Mouse (Mus musculus) forebrain, embryonic 12.5 days (tissue): ENCODE results near the gene Tnfsf9. TPM values are rescaled to one million over a fixed set of nuclear protein-coding genes. Genes with fewer than 3 reads are reported as not detected.

Experiments
- ATAC-seq: fragments of 200-750 bp; cut with Nextera tagmentation; 2 replicates; pipeline ENCODE4 v1.8.0; 2017; ENCODE audit warnings: moderate TSS enrichment; ENCODE audit not compliant: low FRiP score
- H3K27ac ChIP-seq: fragments of 300-500 bp; sonication (generic); 2 replicates; pipeline ENCODE4 v1.5.1; 2016; ENCODE audit warnings: mild to moderate bottlenecking
- H3K27me3 ChIP-seq: fragments of 300-500 bp; sonication (generic); 2 replicates; pipeline ENCODE4 v1.6.1; 2016; ENCODE audit warnings: mild to moderate bottlenecking
- H3K36me3 ChIP-seq: fragments of 300-500 bp; sonication (generic); replicated peaks from 2 replicates; pipeline ENCODE4 v1.6.1; 2016; ENCODE audit warnings: mild to moderate bottlenecking
- H3K4me1 ChIP-seq: fragments of 300-500 bp; sonication (generic); 2 replicates; pipeline ENCODE4 v1.6.1; 2016
- H3K4me2 ChIP-seq: fragments of 300-500 bp; sonication (generic); 2 replicates; pipeline ENCODE4 v1.6.1; 2016; ENCODE audit warnings: mild to moderate bottlenecking, moderate library complexity
- H3K4me3 ChIP-seq: fragments of 300-500 bp; sonication (generic); replicated peaks from 2 replicates; pipeline ENCODE4 v1.5.1; 2016; ENCODE audit warnings: mild to moderate bottlenecking
- H3K9ac ChIP-seq: fragments of 300-500 bp; sonication (generic); 2 replicates; pipeline ENCODE4 v1.6.1; 2016; ENCODE audit warnings: mild to moderate bottlenecking
- H3K9me3 ChIP-seq: fragments of 300-500 bp; sonication (generic); 2 replicates; pipeline ENCODE4 v1.6.1; 2016
- WGBS: fragments of 180-500 bp; shearing (Covaris S2); methylation state at CpG from one replicate; pipeline ENCODE4 v1.1.7; 2016; 5-methylcytosine and 5-hydroxymethylcytosine counted together
- polyA plus RNA-seq: library from polyadenylated mRNA; unstranded; fragments of >200 nt; fragmentation: Nextera tagmentation; extraction: Ambion mirVana; gene quantifications from 2 replicates; pipeline ENCODE4 v1.2.1, GENCODE M21; 2016

Tnfsf9 gene
- polyA plus RNA-seq, 1 experiment from 2014 or later: 9.2 TPM

GRCm38 (mm10) chr17:57098321-57098720 is 6.8 kb upstream of the Tnfsf9 start:
- WGBS: 84% methylated on average over 5 of the region's 5 CpGs
- H3K9ac ChIP-seq: no peak overlapping the region
- no peak overlapping the region for H3K4me2 ChIP-seq
- H3K36me3 ChIP-seq: no peaks in the 10 kb centered on the region
- H3K9me3 ChIP-seq: no peaks in the 10 kb centered on the region
- no peak overlapping the region for H3K4me3 ChIP-seq
- 0 out of 2 replicates have a peak, but pooled peaks cover 3% of the 10 kb centered on the region for H3K27me3 ChIP-seq
- peaks cover 16% of the 10 kb centered on the region for H3K4me1 ChIP-seq
- no peak for ATAC-seq
- H3K27ac ChIP-seq: no peak overlapping the region

GRCm38 (mm10) chr17:57099629-57100325 is 5.3 kb upstream of the Tnfsf9 start:
- no peak for ATAC-seq
- Histone ChIP-seq H3K9me3 (no peaks in the 10 kb centered on the region), H3K36me3 (no peaks in the 10 kb centered on the region), H3K9ac (no peak overlapping the region), H3K27me3 (0 out of 2 replicates have a peak, but pooled peaks cover 3% of the 10 kb centered on the region), H3K4me1 (peaks cover 22% of the 10 kb centered on the region), H3K4me3 (no peak overlapping the region), H3K27ac (no peak overlapping the region), H3K4me2 (no peak overlapping the region)
- WGBS: 9% methylated on average over 10 of the region's 10 CpGs

DNA sequence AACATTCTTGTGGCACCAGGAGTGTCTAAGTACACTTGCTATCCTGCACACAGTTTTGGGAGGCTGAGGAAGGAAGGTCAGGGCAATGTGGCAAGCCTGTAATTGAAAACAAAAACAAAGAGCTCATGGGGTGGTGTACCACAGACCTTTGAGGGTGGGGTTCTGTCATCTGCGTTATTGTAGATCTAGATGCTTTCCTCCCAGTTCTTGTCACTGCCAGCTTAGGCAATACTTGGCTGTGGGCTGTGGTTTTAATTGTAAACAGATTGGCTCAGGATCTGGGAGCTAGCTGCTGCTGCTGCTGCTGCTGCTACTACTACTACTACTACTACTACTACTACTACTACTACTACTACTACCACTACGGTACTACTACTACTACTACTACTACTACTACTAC is 2.8 kb upstream of the Tnfsf9 start:
- H3K4me1 ChIP-seq: peaks cover 29% of the 10 kb centered on the region
- no peaks in the 10 kb centered on the region for H3K27me3 ChIP-seq
- ATAC-seq: no peak
- H3K9me3 ChIP-seq: no peaks in the 10 kb centered on the region
- H3K9ac ChIP-seq: no peak overlapping the region
- H3K27ac ChIP-seq: no peak overlapping the region
- H3K36me3 ChIP-seq: no peaks in the 10 kb centered on the region
- H3K4me3 ChIP-seq: no peak overlapping the region
- WGBS: 93% methylated on average over 2 of the region's 2 CpGs
- H3K4me2 ChIP-seq: no peak overlapping the region

DNA sequence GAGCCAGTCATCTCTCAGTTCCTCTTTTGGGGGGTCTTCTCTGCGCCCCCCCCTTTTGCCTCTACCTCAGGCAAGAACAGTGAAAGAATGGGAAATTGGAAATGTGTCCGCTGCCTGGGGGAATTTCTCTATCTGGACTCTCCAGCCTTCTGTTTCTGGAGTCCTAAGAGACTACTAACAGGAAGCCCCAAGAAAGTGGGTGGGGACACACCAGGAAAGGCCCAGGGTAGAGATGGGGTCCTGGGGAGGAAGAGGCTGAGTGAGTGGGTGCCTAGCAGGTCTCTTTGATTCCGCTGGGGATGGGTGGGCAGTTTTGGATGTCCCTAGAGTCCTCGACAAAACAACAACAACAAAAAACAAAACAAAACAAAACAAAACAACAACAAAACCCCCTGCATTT is 629 bp upstream of the Tnfsf9 start:
- H3K36me3 ChIP-seq: no peaks in the 10 kb centered on the region
- H3K27me3 ChIP-seq: no peaks in the 10 kb centered on the region
- H3K27ac ChIP-seq: 0 out of 2 replicates have a peak overlapping the region, but pooled peaks have one; percentile 21
- H3K4me1 ChIP-seq: peaks cover 34% of the 10 kb centered on the region
- no peaks in the 10 kb centered on the region for H3K9me3 ChIP-seq
- peak overlapping the region; percentile 75 for H3K9ac ChIP-seq
- H3K4me3 ChIP-seq: peak overlapping the region; percentile 67
- peak overlapping the region; percentile 86 for H3K4me2 ChIP-seq
- ATAC-seq: no peak; the same call in 1 of the 2 replicates
- 43% methylated on average over 4 of the region's 4 CpGs for WGBS

DNA sequence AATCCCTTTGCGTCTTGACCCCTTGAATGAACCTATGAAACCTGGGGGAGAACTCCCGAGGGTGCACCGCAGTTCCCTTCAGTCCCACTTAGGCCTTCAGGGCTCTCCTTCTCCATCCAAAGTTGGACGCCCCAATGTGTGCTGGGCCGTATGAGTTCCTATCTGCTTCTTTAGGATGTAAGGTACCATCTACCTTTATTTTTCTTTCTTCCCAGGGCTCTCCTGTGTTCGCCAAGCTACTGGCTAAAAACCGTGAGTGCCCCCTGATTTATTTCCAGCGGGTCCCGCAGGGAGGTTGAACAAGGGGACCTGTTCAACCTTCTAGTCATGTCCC is 877 bp downstream of the Tnfsf9 start:
- WGBS: 8% methylated on average over 9 of the region's 9 CpGs
- Histone ChIP-seq H3K4me2 (peak overlapping the region; percentile 86), H3K4me3 (peak overlapping the region; percentile 67), H3K9me3 (no peaks in the 10 kb centered on the region), H3K9ac (peak overlapping the region; percentile 75), H3K27ac (no peak overlapping the region), H3K4me1 (peaks cover 29% of the 10 kb centered on the region), H3K36me3 (no peaks in the 10 kb centered on the region), H3K27me3 (no peaks in the 10 kb centered on the region)
- ATAC-seq: no peak; the same call in 1 of the 2 replicates

DNA sequence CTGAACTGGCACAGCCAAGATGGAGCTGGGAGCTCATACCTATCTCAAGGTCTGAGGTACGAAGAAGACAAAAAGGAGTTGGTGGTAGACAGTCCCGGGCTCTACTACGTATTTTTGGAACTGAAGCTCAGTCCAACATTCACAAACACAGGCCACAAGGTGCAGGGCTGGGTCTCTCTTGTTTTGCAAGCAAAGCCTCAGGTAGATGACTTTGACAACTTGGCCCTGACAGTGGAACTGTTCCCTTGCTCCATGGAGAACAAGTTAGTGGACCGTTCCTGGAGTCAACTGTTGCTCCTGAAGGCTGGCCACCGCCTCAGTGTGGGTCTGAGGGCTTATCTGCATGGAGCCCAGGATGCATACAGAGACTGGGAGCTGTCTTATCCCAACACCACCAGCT is 1.9 kb downstream of the Tnfsf9 start:
- Histone ChIP-seq H3K4me3 (no peak overlapping the region), H3K4me1 (peaks cover 29% of the 10 kb centered on the region), H3K9me3 (no peaks in the 10 kb centered on the region), H3K4me2 (peak overlapping the region; percentile 86), H3K27me3 (no peaks in the 10 kb centered on the region), H3K27ac (no peak overlapping the region), H3K9ac (no peak overlapping the region), H3K36me3 (no peaks in the 10 kb centered on the region)
- no peak for ATAC-seq
- 89% methylated on average over 5 of the region's 5 CpGs for WGBS

GRCm38 (mm10) chr17:57108040-57108665 is 3.0 kb downstream of the Tnfsf9 start:
- Histone ChIP-seq H3K27me3 (no peaks in the 10 kb centered on the region), H3K4me2 (no peak overlapping the region), H3K4me1 (peaks cover 29% of the 10 kb centered on the region), H3K27ac (no peak overlapping the region), H3K4me3 (no peak overlapping the region), H3K36me3 (no peaks in the 10 kb centered on the region), H3K9me3 (no peaks in the 10 kb centered on the region), H3K9ac (no peak overlapping the region)
- WGBS: 85% methylated on average over 7 of the region's 7 CpGs
- ATAC-seq: no peak

DNA sequence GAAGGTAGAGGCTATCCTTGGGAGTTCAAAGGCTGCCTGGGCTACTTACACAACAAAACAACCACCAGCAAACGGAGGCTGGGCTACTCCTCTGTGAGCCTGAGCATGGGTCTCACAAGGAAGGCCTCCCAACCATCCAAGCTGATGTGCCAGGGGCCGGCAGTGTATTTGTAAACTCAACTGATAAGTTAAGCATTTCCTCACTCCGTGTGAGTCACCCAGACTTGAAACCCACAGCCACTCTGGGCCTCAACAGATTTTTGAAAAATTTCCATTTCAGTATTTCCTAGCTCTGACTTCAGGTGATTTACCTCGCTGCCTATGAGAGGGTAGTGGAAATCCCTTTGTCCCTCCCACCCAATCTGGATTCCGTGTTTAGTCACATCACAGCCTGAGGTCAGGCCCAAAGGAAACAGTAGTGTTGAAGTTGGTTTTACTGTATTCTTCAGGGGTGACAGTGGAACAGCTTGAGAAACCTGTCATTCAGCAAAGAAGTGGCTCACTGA is 3.6 kb downstream of the Tnfsf9 start:
- H3K4me3 ChIP-seq: no peak overlapping the region
- no peak for ATAC-seq
- no peaks in the 10 kb centered on the region for H3K9me3 ChIP-seq
- H3K27me3 ChIP-seq: no peaks in the 10 kb centered on the region
- WGBS: 60% methylated on average over 5 of the region's 5 CpGs
- H3K4me1 ChIP-seq: peaks cover 29% of the 10 kb centered on the region
- H3K27ac ChIP-seq: no peak overlapping the region
- no peaks in the 10 kb centered on the region for H3K36me3 ChIP-seq
- no peak overlapping the region for H3K4me2 ChIP-seq
- H3K9ac ChIP-seq: no peak overlapping the region

GRCm38 (mm10) chr17:57110005-57110404 is 4.9 kb downstream of the Tnfsf9 start:
- no peak for ATAC-seq
- Histone ChIP-seq H3K4me1 (peaks cover 22% of the 10 kb centered on the region), H3K27ac (no peak overlapping the region), H3K27me3 (no peaks in the 10 kb centered on the region), H3K9me3 (no peaks in the 10 kb centered on the region), H3K36me3 (no peaks in the 10 kb centered on the region), H3K9ac (no peak overlapping the region), H3K4me3 (no peak overlapping the region), H3K4me2 (no peak overlapping the region)
- WGBS: 95% methylated on average over 1 of the region's 1 CpGs

DNA sequence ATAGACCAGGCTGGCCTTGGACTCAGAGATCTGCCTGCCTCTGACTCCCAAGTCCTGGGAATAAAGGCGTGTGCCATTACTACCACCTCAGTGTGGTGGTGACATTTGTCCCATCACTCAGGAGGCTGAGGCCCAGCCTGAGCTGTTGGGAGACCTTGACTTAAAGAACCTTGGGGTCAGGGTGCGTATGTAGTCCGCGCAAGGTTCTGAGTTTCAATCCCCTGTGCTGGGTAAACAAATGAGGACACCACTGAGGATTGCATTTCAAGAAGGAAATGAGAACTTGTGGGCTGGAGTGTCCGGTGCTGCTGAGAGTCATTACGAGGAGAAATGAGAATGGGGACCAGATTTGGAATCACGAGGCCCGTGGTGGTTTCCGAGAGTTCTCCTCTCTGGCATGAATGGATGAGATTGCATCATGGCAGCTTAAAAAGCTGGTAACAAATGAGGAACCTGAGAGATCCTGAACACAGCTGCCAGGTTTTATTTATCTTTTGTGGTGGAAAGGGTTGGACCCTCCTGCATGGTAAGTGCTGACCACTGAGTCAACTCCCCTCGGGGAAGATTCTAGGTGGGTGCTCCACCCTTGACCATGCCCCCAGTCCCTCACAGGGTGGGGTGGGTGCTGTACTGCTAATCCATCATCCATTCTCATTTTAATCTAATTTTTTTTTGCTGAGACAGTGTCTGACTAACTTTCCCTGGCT is 7.8 kb downstream of the Tnfsf9 start:
- H3K27me3 ChIP-seq: no peaks in the 10 kb centered on the region; the same call in 1 of the 2 replicates
- no peaks in the 10 kb centered on the region for H3K36me3 ChIP-seq
- no peak overlapping the region for H3K27ac ChIP-seq
- no peak overlapping the region for H3K4me3 ChIP-seq
- 85% methylated on average over 10 of the region's 10 CpGs for WGBS
- ATAC-seq: no peak
- H3K9me3 ChIP-seq: no peaks in the 10 kb centered on the region
- no peak overlapping the region for H3K9ac ChIP-seq
- 0 out of 2 replicates have a peak, but pooled peaks cover under 1% of the 10 kb centered on the region for H3K4me1 ChIP-seq
- H3K4me2 ChIP-seq: no peak overlapping the region

GRCm38 (mm10) chr17:57116801-57117200 is 11.7 kb downstream of the Tnfsf9 start:
- Histone ChIP-seq H3K4me3 (no peak overlapping the region), H3K9ac (no peak overlapping the region), H3K27me3 (no peaks in the 10 kb centered on the region; the same call in 1 of the 2 replicates), H3K4me1 (peaks cover 5% of the 10 kb centered on the region; the same call in 1 of the 2 replicates), H3K9me3 (no peaks in the 10 kb centered on the region), H3K36me3 (no peaks in the 10 kb centered on the region), H3K27ac (no peak overlapping the region), H3K4me2 (no peak overlapping the region)
- WGBS: 78% methylated on average over 2 of the region's 2 CpGs
- ATAC-seq: no peak
